Mouse (Mus musculus) CH12.LX (cell line): Measurements from ENCODE around the gene Pcbp2.

ENCODE experiments used
- CTCF ChIP-seq, 2 experiments: IDR thresholded peaks in 1 of 2; conservative IDR thresholded peaks in 1 of 2; 2 replicates each; pipeline ENCODE4 v1.5.1; 2011 to 2012; ENCODE audit warnings: low read depth in 2 of 2, low read length in 2 of 2, improper control_type of control experiment in 1 of 2, inconsistent platforms in 1 of 2, mild to moderate bottlenecking in 1 of 2, moderate library complexity in 1 of 2
- NRF1 ChIP-seq: IDR thresholded peaks from 2 replicates; pipeline ENCODE4 v1.6.1; 2014; ENCODE audit warnings: low read depth, mild to moderate bottlenecking, inconsistent platforms, low read length, improper control_type of control experiment, moderate library complexity
- POLR2A ChIP-seq: IDR thresholded peaks from 2 replicates; pipeline ENCODE4 v1.6.1; 2011; ENCODE audit warnings: low read depth, mild to moderate bottlenecking, improper control_type of control experiment, low read length
- RAD21 ChIP-seq: IDR thresholded peaks from 2 replicates; pipeline ENCODE4 v1.6.1; 2011; ENCODE audit warnings: low read depth, mild to moderate bottlenecking, low read length, improper control_type of control experiment, moderate library complexity

DNA sequence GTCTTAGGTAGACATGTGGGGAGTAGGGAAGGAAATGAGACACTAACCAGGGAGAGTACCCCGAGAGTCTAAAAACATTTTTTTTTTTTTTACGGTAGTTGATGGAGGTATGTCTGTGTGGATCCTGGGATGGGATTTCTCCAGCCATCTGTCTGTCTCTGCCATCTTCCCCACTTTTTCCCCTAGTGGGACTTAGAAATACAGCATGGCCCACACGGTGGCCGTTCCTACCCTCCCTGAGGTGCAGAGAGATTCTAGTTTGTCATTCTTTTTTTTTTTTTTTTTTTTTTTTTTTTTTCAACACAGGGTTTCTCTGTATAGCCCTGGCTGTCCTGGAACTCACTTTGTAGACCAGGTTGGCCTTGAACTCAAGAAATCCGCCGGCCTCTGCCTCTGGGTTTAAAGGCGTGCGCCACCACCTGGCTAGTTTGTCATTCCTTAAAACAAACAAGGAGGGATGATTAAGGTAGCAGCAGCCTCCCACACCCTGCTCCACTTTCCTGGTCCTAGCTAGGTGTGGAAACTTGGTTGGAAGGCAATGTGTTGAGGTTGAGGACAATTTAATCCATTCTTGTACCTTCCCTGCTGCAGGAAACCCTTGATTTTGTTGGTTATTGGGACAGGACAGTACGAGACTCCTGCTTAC lies 8.8 kb upstream of the Pcbp2 start:
- TF ChIP-seq CTCF (conservative IDR thresholded peaks at IDR 0.05 in 1 of 2, IDR thresholded peaks at IDR 0.05 in 1 of 2; ENCODE audit: low read depth in 2 of 2, low read length in 2 of 2) (no peak), NRF1 (no peak), RAD21 (no peak), POLR2A (no peak)
